Mouse (Mus musculus) cerebellum, postnatal 25 days (tissue): ENCODE results near the gene Il16.

Source experiments
- DNase-seq, 2 experiments: peaks; one replicate each; pipeline ENCODE4 v3.0.0; 2021; ENCODE audit warnings: mixed read lengths in 2 of 2

Gene Il16

GRCm38 (mm10) chr7:83735108-83735781 lies 10.3 kb downstream of the Il16 start:
- DNase-seq: peak; percentile 93 to 94

GRCm38 (mm10) chr7:83734671-83735082 lies 10.8 kb downstream of the Il16 start:
- peak; percentile 62 to 65 for DNase-seq

GRCm38 (mm10) chr7:83734246-83734645 lies 11.3 kb downstream of the Il16 start:
- peak; percentile 39 to 59 for DNase-seq

- no peak for DNase-seq
These were observed 12.7 kb downstream of the Il16 start for GRCm38 (mm10) chr7:83732781-83733180.

GRCm38 (mm10) chr7:83731961-83732666 lies 13.4 kb downstream of the Il16 start:
- peak; percentile 91 to 92 for DNase-seq

- peak; percentile 34 for DNase-seq
These were observed 14.2 kb downstream of the Il16 start for GRCm38 (mm10) chr7:83731297-83731696.

GRCm38 (mm10) chr7:83726936-83727632 lies 18.4 kb downstream of the Il16 start:
- DNase-seq: peak in 1 of 2 experiments; percentile 5

GRCm38 (mm10) chr7:83725801-83726200 lies 19.7 kb downstream of the Il16 start:
- peak in 1 of 2 experiments; percentile 19 for DNase-seq

- DNase-seq: no peak
These were observed 21.0 kb downstream of the Il16 start for GRCm38 (mm10) chr7:83724541-83724940.

- DNase-seq: peak; percentile 83 to 85
These were observed 21.6 kb downstream of the Il16 start for GRCm38 (mm10) chr7:83723954-83724353.

GRCm38 (mm10) chr7:83723221-83723620 lies 22.3 kb downstream of the Il16 start:
- peak; percentile 41 to 45 for DNase-seq

- peak; percentile 28 to 45 for DNase-seq
These were observed 23.0 kb downstream of the Il16 start for GRCm38 (mm10) chr7:83722485-83722884.

- peak in 1 of 2 experiments; percentile 19 for DNase-seq
These were observed 25.3 kb downstream of the Il16 start for GRCm38 (mm10) chr7:83720231-83720630.

GRCm38 (mm10) chr7:83717021-83717725 lies 28.4 kb downstream of the Il16 start:
- DNase-seq: peak; percentile 35 to 44

- DNase-seq: no peak
These were observed 31.9 kb downstream of the Il16 start for GRCm38 (mm10) chr7:83713639-83714038.

GRCm38 (mm10) chr7:83711676-83712259 lies 33.8 kb downstream of the Il16 start:
- DNase-seq: peak in 1 of 2 experiments; percentile 59

- peak in 1 of 2 experiments; percentile 7 for DNase-seq
These were observed 42.3 kb downstream of the Il16 start for GRCm38 (mm10) chr7:83703046-83703775.

GRCm38 (mm10) chr7:83699066-83699745 lies 46.3 kb downstream of the Il16 start:
- DNase-seq: no peak

GRCm38 (mm10) chr7:83695449-83696212 lies 49.9 kb downstream of the Il16 start:
- peak in 1 of 2 experiments; percentile 67 for DNase-seq

GRCm38 (mm10) chr7:83682640-83683274 lies 62.8 kb downstream of the Il16 start:
- DNase-seq: no peak
